Mouse (Mus musculus): Measurements from ENCODE around the gene Srxn1. TPM values are rescaled to one million over a fixed set of nuclear protein-coding genes. Genes with fewer than 3 reads are reported as not detected.

Gene Srxn1
- polyA plus RNA-seq, 1 experiment: 13.3 TPM

- WGBS: 79% methylated on average over 6 of the region's 6 CpGs
- DNase-seq (ENCODE audit: low read depth in 1 of 2, low spot score in 2 of 2): no peak
- Histone ChIP-seq H3K4me3 (ENCODE audit: extremely low read depth, insufficient read depth, insufficient read length) (no peak overlapping the region), H3K4me1 (ENCODE audit: control insufficient read depth, insufficient read depth, insufficient read length) (no peaks in the 10 kb centered on the region), H3K27me3 (ENCODE audit: control insufficient read depth, insufficient read depth, low read length) (no peaks in the 10 kb centered on the region), H3K36me3 (ENCODE audit: control insufficient read depth, insufficient read depth, low read length) (no peaks in the 10 kb centered on the region), H3K27ac (ENCODE audit: insufficient read depth, low read length) (no peak overlapping the region)
- TF ChIP-seq POLR2A (IDR thresholded peaks at IDR 0.05; ENCODE audit: low read depth, low read length) (no peak), CTCF (IDR thresholded peaks at IDR 0.05; ENCODE audit: extremely low read depth, insufficient read depth, insufficient read length, insufficient replicate concordance) (no peak)
Observed at GRCm38 (mm10) chr2:152150373-152150772, 45.1 kb downstream of the Srxn1 start.

GRCm38 (mm10) chr2:152153361-152153760 is 48.0 kb downstream of the Srxn1 start:
- DNase-seq (ENCODE audit: low read depth in 1 of 2, low spot score in 2 of 2): no peak
- no peak overlapping the region for H3K4me3 ChIP-seq (ENCODE audit: extremely low read depth, insufficient read depth, insufficient read length)
- 49% methylated on average over 3 of the region's 3 CpGs for WGBS
- H3K27ac ChIP-seq (ENCODE audit: insufficient read depth, low read length): no peak overlapping the region
- H3K36me3 ChIP-seq (ENCODE audit: control insufficient read depth, insufficient read depth, low read length): no peaks in the 10 kb centered on the region
- H3K27me3 ChIP-seq (ENCODE audit: control insufficient read depth, insufficient read depth, low read length): no peaks in the 10 kb centered on the region
- no peaks in the 10 kb centered on the region for H3K4me1 ChIP-seq (ENCODE audit: control insufficient read depth, insufficient read depth, insufficient read length)
- no peak for TF ChIP-seq CTCF (IDR thresholded peaks at IDR 0.05; ENCODE audit: extremely low read depth, insufficient read depth, insufficient read length, insufficient replicate concordance)
- TF ChIP-seq POLR2A (IDR thresholded peaks at IDR 0.05; ENCODE audit: low read depth, low read length): no peak

- no peaks in the 10 kb centered on the region for H3K27me3 ChIP-seq (ENCODE audit: control insufficient read depth, insufficient read depth, low read length)
- no peaks in the 10 kb centered on the region for H3K36me3 ChIP-seq (ENCODE audit: control insufficient read depth, insufficient read depth, low read length)
- H3K4me1 ChIP-seq (ENCODE audit: control insufficient read depth, insufficient read depth, insufficient read length): no peaks in the 10 kb centered on the region
- WGBS: 22% methylated on average over 7 of the region's 7 CpGs
- TF ChIP-seq CTCF (IDR thresholded peaks at IDR 0.05; ENCODE audit: extremely low read depth, insufficient read depth, insufficient read length, insufficient replicate concordance): no peak
- no peak for TF ChIP-seq POLR2A (IDR thresholded peaks at IDR 0.05; ENCODE audit: low read depth, low read length)
- no peak for DNase-seq (ENCODE audit: low read depth in 1 of 2, low spot score in 2 of 2)
- no peak overlapping the region for H3K27ac ChIP-seq (ENCODE audit: insufficient read depth, low read length)
- H3K4me3 ChIP-seq (ENCODE audit: extremely low read depth, insufficient read depth, insufficient read length): no peak overlapping the region
Observed at GRCm38 (mm10) chr2:152155414-152156208, 50.3 kb downstream of the Srxn1 start.

- Histone ChIP-seq H3K27me3 (ENCODE audit: control insufficient read depth, insufficient read depth, low read length) (no peaks in the 10 kb centered on the region), H3K4me1 (ENCODE audit: control insufficient read depth, insufficient read depth, insufficient read length) (no peaks in the 10 kb centered on the region), H3K36me3 (ENCODE audit: control insufficient read depth, insufficient read depth, low read length) (no peaks in the 10 kb centered on the region), H3K4me3 (ENCODE audit: extremely low read depth, insufficient read depth, insufficient read length) (no peak overlapping the region), H3K27ac (ENCODE audit: insufficient read depth, low read length) (no peak overlapping the region)
- no peak for TF ChIP-seq CTCF (IDR thresholded peaks at IDR 0.05; ENCODE audit: extremely low read depth, insufficient read depth, insufficient read length, insufficient replicate concordance)
- TF ChIP-seq POLR2A (IDR thresholded peaks at IDR 0.05; ENCODE audit: low read depth, low read length): no peak
- WGBS: 60% methylated on average over 6 of the region's 6 CpGs
- no peak for DNase-seq (ENCODE audit: low read depth in 1 of 2, low spot score in 2 of 2)
Observed at GRCm38 (mm10) chr2:152156471-152156870, 51.2 kb downstream of the Srxn1 start.

GRCm38 (mm10) chr2:152159487-152159886 is 54.2 kb downstream of the Srxn1 start:
- no peak for DNase-seq (ENCODE audit: low read depth in 1 of 2, low spot score in 2 of 2)
- no peaks in the 10 kb centered on the region for H3K27me3 ChIP-seq (ENCODE audit: control insufficient read depth, insufficient read depth, low read length)
- no peaks in the 10 kb centered on the region for H3K36me3 ChIP-seq (ENCODE audit: control insufficient read depth, insufficient read depth, low read length)
- TF ChIP-seq POLR2A (IDR thresholded peaks at IDR 0.05; ENCODE audit: low read depth, low read length) (no peak), CTCF (IDR thresholded peaks at IDR 0.05; ENCODE audit: extremely low read depth, insufficient read depth, insufficient read length, insufficient replicate concordance) (no peak)
- H3K27ac ChIP-seq (ENCODE audit: insufficient read depth, low read length): no peak overlapping the region
- 94% methylated on average over 1 of the region's 1 CpGs for WGBS
- no peak overlapping the region for H3K4me3 ChIP-seq (ENCODE audit: extremely low read depth, insufficient read depth, insufficient read length)
- H3K4me1 ChIP-seq (ENCODE audit: control insufficient read depth, insufficient read depth, insufficient read length): no peaks in the 10 kb centered on the region

Other genes with a start within 250 kb of the Srxn1 start
- gene Angpt4, start 194.3 kb upstream of the Srxn1 start, polyA plus RNA-seq (2012; rRNA removed): 0.57 and 0.86 TPM in 2 replicates
- gene Fam110a, start 125.3 kb upstream of the Srxn1 start, polyA plus RNA-seq (2012; rRNA removed): 9.0 and 10.6 TPM in 2 replicates
- 2.1 and 2.9 TPM in 2 replicates for gene Slc52a3, start 109.0 kb upstream of the Srxn1 start, polyA plus RNA-seq (2012; rRNA removed)
- not detected in 2 replicates for gene Scrt2, start 24.0 kb upstream of the Srxn1 start, polyA plus RNA-seq (2012; rRNA removed)
- gene Tcf15, start 38.0 kb downstream of the Srxn1 start, polyA plus RNA-seq (2012; rRNA removed): 0.56 and 0.79 TPM in 2 replicates
- 10.7 and 12.0 TPM in 2 replicates for gene Csnk2a1, start 121.3 kb downstream of the Srxn1 start, polyA plus RNA-seq (2012; rRNA removed)
- gene Tbc1d20, start 188.3 kb downstream of the Srxn1 start, polyA plus RNA-seq (2012; rRNA removed): 37.9 and 39.5 TPM in 2 replicates
- 326 and 431 TPM in 2 replicates for gene Rbck1, start 227.1 kb downstream of the Srxn1 start, polyA plus RNA-seq (2012; rRNA removed)
- 0.65 and 1.0 TPM in 2 replicates for gene Trib3, start 238.5 kb downstream of the Srxn1 start, polyA plus RNA-seq (2012; rRNA removed)

Measured in spleen, adult 2 months (tissue).